ENCODE assay signal across 7 mouse cellular contexts in the genomic region with DNA sequence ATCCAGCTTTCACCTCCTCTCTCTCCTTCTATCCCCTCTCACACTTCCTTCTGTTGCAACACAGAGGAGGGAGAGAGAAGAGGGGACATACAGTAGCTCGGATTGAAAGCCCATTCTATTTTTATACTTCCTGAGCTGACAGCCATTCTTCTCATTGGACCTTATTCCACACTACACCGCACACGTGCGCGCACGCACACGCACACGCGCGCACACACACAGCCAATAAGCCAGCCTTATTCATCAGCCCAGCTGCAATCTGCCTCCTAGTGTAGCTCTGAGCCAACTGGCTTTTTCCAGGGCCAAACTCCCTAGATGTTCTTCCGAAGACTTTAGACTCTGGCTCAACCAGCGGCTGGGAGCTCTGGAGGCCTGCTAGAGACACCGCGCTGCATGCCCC.
DNase-seq lines count a peak whose midpoint lies in the region.

No protein-coding gene starts in this region.

- peak; percentile 19 for DNase-seq in ovary, postnatal 36 days (ENCODE audit: low spot score)
- DNase-seq in ovary, postnatal 10 days (ENCODE audit: low spot score) = no peak
- peak; percentile 56 for DNase-seq in gastrocnemius, postnatal 14 days
- DNase-seq in kidney, postnatal 10 days = peak; percentile 45
- DNase-seq in lung, postnatal 36 days = peak; percentile 50
- DNase-seq in adipocyte (ENCODE audit: low spot score) = no peak
- DNase-seq in embryo, embryonic 10.5 days (ENCODE audit: low spot score) = no peak

- intact Hi-C loops in gastrocnemius, postnatal 14 days (cut with DNase I; ENCODE audit: low total_unique reads) = no loop called here

Comparison
In these comparisons a context has a peak if more than half of its experiments do, and no peak if none do; other contexts are left out.
1. DNase-seq: peak in ovary, postnatal 36 days (single experiment), gastrocnemius, postnatal 14 days (single experiment), kidney, postnatal 10 days (single experiment) and lung, postnatal 36 days (single experiment); none in ovary, postnatal 10 days (single experiment), adipocyte (single experiment) and embryo, embryonic 10.5 days (single experiment).